Comparison of ENCODE assay signal across 8 mouse cellular contexts in genomic region chr2:7245958-7246774, GRCm38 (mm10).
DNase-seq lines count a peak whose midpoint lies in the region; ATAC-seq lines count a peak whose summit lies in the region.

No protein-coding gene starts in this region.

- H3K4me1 ChIP-seq in limb, embryonic 11.5 days (ENCODE audit: control insufficient read depth, insufficient read depth, low read length): peaks cover 3% of the 10 kb centered on the region; the same call in 1 of the 2 replicates
- H3K4me1 ChIP-seq in limb, embryonic 10.5 days: peaks cover 22% of the 10 kb centered on the region
- H3K4me1 ChIP-seq in forebrain, embryonic 15.5 days: no peaks in the 10 kb centered on the region; the same call in 1 of the 2 replicates

- H3K4me3 ChIP-seq in limb, embryonic 11.5 days (ENCODE audit: low read depth, low read length): no peak overlapping the region
- no peak overlapping the region for H3K4me3 ChIP-seq in limb, embryonic 10.5 days
- no peak overlapping the region for H3K4me3 ChIP-seq in forebrain, embryonic 15.5 days

- H3K27ac ChIP-seq in limb, embryonic 11.5 days (replicated peaks; ENCODE audit: low read depth, low read length): no peak overlapping the region
- no peak overlapping the region for H3K27ac ChIP-seq in limb, embryonic 10.5 days
- no peak overlapping the region for H3K27ac ChIP-seq in forebrain, embryonic 15.5 days (replicated peaks)

- WGBS in limb, embryonic 11.5 days: 23% methylated on average over 4 of the region's 4 CpGs
- 32% methylated on average over 4 of the region's 4 CpGs for WGBS in limb, embryonic 10.5 days
- WGBS in forebrain, embryonic 15.5 days: 78% methylated on average over 4 of the region's 4 CpGs

- H3K9me3 ChIP-seq in limb, embryonic 11.5 days (ENCODE audit: control insufficient read depth, low read length): no peaks in the 10 kb centered on the region
- no peaks in the 10 kb centered on the region for H3K9me3 ChIP-seq in limb, embryonic 10.5 days (replicated peaks)
- no peaks in the 10 kb centered on the region for H3K9me3 ChIP-seq in forebrain, embryonic 15.5 days

- H3K9ac ChIP-seq in limb, embryonic 11.5 days (ENCODE audit: low read length): no peak overlapping the region
- H3K9ac ChIP-seq in forebrain, embryonic 15.5 days (replicated peaks): no peak overlapping the region

- no peaks in the 10 kb centered on the region for H3K27me3 ChIP-seq in limb, embryonic 11.5 days (ENCODE audit: control insufficient read depth, insufficient read depth, low read length)
- H3K27me3 ChIP-seq in limb, embryonic 10.5 days (ENCODE audit: low read depth, poor library complexity, severe bottlenecking): no peaks in the 10 kb centered on the region
- no peaks in the 10 kb centered on the region for H3K27me3 ChIP-seq in forebrain, embryonic 15.5 days

- H3K4me2 ChIP-seq in limb, embryonic 11.5 days (ENCODE audit: low read depth, severe bottlenecking): no peak overlapping the region
- no peak overlapping the region for H3K4me2 ChIP-seq in forebrain, embryonic 15.5 days (replicated peaks)

- ATAC-seq in limb, embryonic 11.5 days (ENCODE audit: insufficient number of reproducible peaks, low FRiP score, low TSS enrichment, low read depth): peak; percentile 65; the same call in 1 of the 2 replicates
- ATAC-seq in forebrain, embryonic 15.5 days (replicated peaks): no peak

- DNase-seq in limb, embryonic 11.5 days (ENCODE audit: low spot score): peak; percentile 36
- no peak for DNase-seq in limb, embryonic 10.5 days (ENCODE audit: low spot score)
- DNase-seq in gastrocnemius, postnatal 14 days: peak; percentile 16
- peak; percentile 43 to 72 for DNase-seq in kidney, postnatal 25 days
- DNase-seq in skeletal muscle tissue, adult 2 months (ENCODE audit: low read depth, low spot score): peak; percentile 54
- DNase-seq in left cerebral cortex, postnatal 14 days (ENCODE audit: low spot score in 2 of 2): no peak
- no peak for DNase-seq in cerebellum, adult 11-12 months

- intact Hi-C loops in gastrocnemius, postnatal 14 days (cut with DNase I; ENCODE audit: low total_unique reads): no loop called here
- intact Hi-C loops in left cerebral cortex, postnatal 14 days (cut with DNase I): no loop called here

- no peaks in the 10 kb centered on the region for H3K36me3 ChIP-seq in limb, embryonic 11.5 days (ENCODE audit: control insufficient read depth, insufficient read depth, low read length)
- H3K36me3 ChIP-seq in limb, embryonic 10.5 days: no peaks in the 10 kb centered on the region
- H3K36me3 ChIP-seq in forebrain, embryonic 15.5 days: no peaks in the 10 kb centered on the region

Comparison
In these comparisons a context has a peak if more than half of its experiments do, and no peak if none do; other contexts are left out.
1. DNase-seq: peak in limb, embryonic 11.5 days (single experiment), gastrocnemius, postnatal 14 days (single experiment), kidney, postnatal 25 days (2 of 2) and skeletal muscle tissue, adult 2 months (single experiment); none in limb, embryonic 10.5 days (single experiment), left cerebral cortex, postnatal 14 days (0 of 2) and cerebellum, adult 11-12 months (single experiment).